Mouse (Mus musculus): ENCODE data around the gene Dnajc8. TPM values are rescaled to one million over a fixed set of nuclear protein-coding genes. Genes with fewer than 3 reads are reported as not detected.

The Dnajc8 gene
- total and polyA plus RNA-seq, 3 experiments: 110 to 246 TPM; not detected in 1

GRCm38 (mm10) chr4:132569115-132569514 is 33.8 kb downstream of the Dnajc8 start:
- no peak overlapping the region for H3K4me3 ChIP-seq (ENCODE audit: control insufficient read depth in 1 of 2, insufficient read depth in 1 of 2, low read depth in 2 of 2, low read length in 2 of 2)
- no peaks in the 10 kb centered on the region for H3K27me3 ChIP-seq (ENCODE audit: control insufficient read depth in 1 of 2, insufficient read depth in 2 of 2, low read length in 2 of 2)
- peaks cover 0 to 7% of the 10 kb centered on the region in 2 experiments; a peak in 2 of 4 replicates for H3K4me1 ChIP-seq (ENCODE audit: control insufficient read depth in 1 of 2, insufficient read depth in 2 of 2, low read length in 2 of 2)
- H3K79me2 ChIP-seq (ENCODE audit: control insufficient read depth, insufficient read depth, low read length, poor library complexity): no peaks in the 10 kb centered on the region
- H3K36me3 ChIP-seq (ENCODE audit: control insufficient read depth in 1 of 2, insufficient read depth in 2 of 2, low read length in 2 of 2): peaks cover 0 to 3% of the 10 kb centered on the region in 2 experiments; a peak in 1 of 4 replicates
- no peaks in the 10 kb centered on the region for H3K9me3 ChIP-seq (replicated peaks; ENCODE audit: insufficient read depth, low read length)
- no peak overlapping the region for H3K9ac ChIP-seq (ENCODE audit: control insufficient read depth, low read depth, low read length, poor library complexity, severe bottlenecking)
- no peak for TF ChIP-seq ZMIZ1 (IDR thresholded peaks at IDR 0.05; ENCODE audit: low read depth, low read length)
- TF ChIP-seq TBP (IDR thresholded peaks at IDR 0.05; ENCODE audit: low read depth, low read length): no peak
- no peak for TF ChIP-seq KAT2A (conservative IDR thresholded peaks at IDR 0.05; ENCODE audit: low read depth, low read length)
- no peak for TF ChIP-seq POLR2AphosphoS5 (IDR thresholded peaks at IDR 0.05; ENCODE audit: borderline replicate concordance, low read depth, low read length)
- no peak for TF ChIP-seq MAZ (IDR thresholded peaks at IDR 0.05; ENCODE audit: low read depth, low read length)
- TF ChIP-seq SMC3 (IDR thresholded peaks at IDR 0.05; ENCODE audit: low read depth, low read length): peak; percentile 55
- TF ChIP-seq MEF2A (IDR thresholded peaks at IDR 0.05; ENCODE audit: extremely low read depth, insufficient replicate concordance, low read depth, low read length, poor library complexity, severe bottlenecking): no peak
- TF ChIP-seq POLR2A (IDR thresholded peaks at IDR 0.05; ENCODE audit: control insufficient read depth in 1 of 2, insufficient read depth in 1 of 2, low read depth in 1 of 2, low read length in 2 of 2, poor library complexity in 1 of 2): no peak
- TF ChIP-seq NELFE (IDR thresholded peaks at IDR 0.05; ENCODE audit: low read depth, low read length): no peak
- no peak for TF ChIP-seq ZNF384 (IDR thresholded peaks at IDR 0.05; ENCODE audit: low read depth, low read length)
- TF ChIP-seq BHLHE40 (IDR thresholded peaks at IDR 0.05; ENCODE audit: borderline replicate concordance, low read depth, low read length): no peak
- TF ChIP-seq RAD21 (IDR thresholded peaks at IDR 0.05; ENCODE audit: low read depth, low read length): peak; percentile 30
- no peak for TF ChIP-seq MAX (IDR thresholded peaks at IDR 0.05; ENCODE audit: low read length)
- no peak for TF ChIP-seq SIN3A (IDR thresholded peaks at IDR 0.05; ENCODE audit: low read length)
- TF ChIP-seq MXI1 (IDR thresholded peaks at IDR 0.05; ENCODE audit: low read depth, low read length): no peak
- no peak for TF ChIP-seq EP300 (IDR thresholded peaks at IDR 0.05; ENCODE audit: low read depth in 1 of 2, low read length in 2 of 2)
- no peak for TF ChIP-seq MAFK (IDR thresholded peaks at IDR 0.05; ENCODE audit: borderline replicate concordance, low read depth, low read length)
- TF ChIP-seq TCF12 (IDR thresholded peaks at IDR 0.05; ENCODE audit: low read depth, low read length): no peak
- TF ChIP-seq ZKSCAN1 (IDR thresholded peaks at IDR 0.05; ENCODE audit: low read depth, low read length): no peak
- no peak for TF ChIP-seq HCFC1 (IDR thresholded peaks at IDR 0.05; ENCODE audit: low read depth, low read length)
- TF ChIP-seq MYB (IDR thresholded peaks at IDR 0.05; ENCODE audit: low read depth, low read length): no peak
- TF ChIP-seq ZC3H11A (IDR thresholded peaks at IDR 0.05; ENCODE audit: low read depth, low read length): 0 out of 2 replicates have a peak, but pooled peaks have one; percentile 1
- no peak for TF ChIP-seq POLR2AphosphoS2 (IDR thresholded peaks at IDR 0.05; ENCODE audit: low read length)
- TF ChIP-seq CTCF (IDR thresholded peaks at IDR 0.05 in 2 of 3, conservative IDR thresholded peaks at IDR 0.05 in 1 of 3; ENCODE audit: control insufficient read depth in 1 of 3, insufficient read depth in 1 of 3, low read depth in 2 of 3, low read length in 3 of 3, poor library complexity in 1 of 3, severe bottlenecking in 1 of 3): peak; percentile 39 to 63 (median 50)
- TF ChIP-seq USF1 (IDR thresholded peaks at IDR 0.05; ENCODE audit: low read depth, low read length): no peak
- H3K27ac ChIP-seq (ENCODE audit: control insufficient read depth, low read depth, low read length): no peak overlapping the region
- peak; percentile 47 for DNase-seq (ENCODE audit: low read depth, low spot score)
